Mouse (Mus musculus) CH12.LX (cell line): ENCODE results near the gene Acss1.
A peak's percentile ranks its signal among the peaks of the same experiment; 100 is the strongest.

Experiments used
- CHD1 ChIP-seq: IDR thresholded peaks from 2 replicates; pipeline ENCODE4 v1.6.1; 2012; ENCODE audit warnings: low read depth, low read length, improper control_type of control experiment, inconsistent platforms
- CTCF ChIP-seq, 2 experiments: IDR thresholded peaks in 1 of 2; conservative IDR thresholded peaks in 1 of 2; 2 replicates each; pipeline ENCODE4 v1.5.1; 2011 to 2012; ENCODE audit warnings: low read depth in 2 of 2, low read length in 2 of 2, improper control_type of control experiment in 1 of 2, inconsistent platforms in 1 of 2, mild to moderate bottlenecking in 1 of 2, moderate library complexity in 1 of 2
- ETS1 ChIP-seq: conservative IDR thresholded peaks from 2 replicates; pipeline ENCODE4 v1.6.1; 2012; ENCODE audit warnings: low read depth, mild to moderate bottlenecking, inconsistent platforms, low read length, improper control_type of control experiment, moderate library complexity
- HCFC1 ChIP-seq: IDR thresholded peaks from 2 replicates; pipeline ENCODE4 v1.6.1; 2012; ENCODE audit warnings: low read depth, mild to moderate bottlenecking, inconsistent platforms, low read length, improper control_type of control experiment
- MAX ChIP-seq: IDR thresholded peaks from 2 replicates; pipeline ENCODE4 v1.6.1; 2011; ENCODE audit warnings: low read length, improper control_type of control experiment
- PAX5 ChIP-seq: IDR thresholded peaks from 2 replicates; pipeline ENCODE4 v1.6.1; 2012; ENCODE audit warnings: low read length, inconsistent platforms, mixed read lengths
- POLR2A ChIP-seq: IDR thresholded peaks from 2 replicates; pipeline ENCODE4 v1.6.1; 2011; ENCODE audit warnings: low read depth, mild to moderate bottlenecking, improper control_type of control experiment, low read length
- RAD21 ChIP-seq: IDR thresholded peaks from 2 replicates; pipeline ENCODE4 v1.6.1; 2011; ENCODE audit warnings: low read depth, mild to moderate bottlenecking, low read length, improper control_type of control experiment, moderate library complexity
- RCOR1 ChIP-seq: conservative IDR thresholded peaks from 2 replicates; pipeline ENCODE4 v1.6.1; 2012; ENCODE audit warnings: low read depth, mild to moderate bottlenecking, inconsistent platforms, low read length, improper control_type of control experiment
- SIN3A ChIP-seq: IDR thresholded peaks from 2 replicates; pipeline ENCODE4 v1.6.1; 2012; ENCODE audit warnings: low read length, improper control_type of control experiment, inconsistent platforms
- TBP ChIP-seq: conservative IDR thresholded peaks from 2 replicates; pipeline ENCODE4 v1.6.1; 2011; ENCODE audit warnings: low read depth, low read length, improper control_type of control experiment
- UBTF ChIP-seq: IDR thresholded peaks from 2 replicates; pipeline ENCODE4 v1.6.1; 2012; ENCODE audit warnings: low read depth, mild to moderate bottlenecking, inconsistent platforms, low read length, improper control_type of control experiment, moderate library complexity
- ZKSCAN1 ChIP-seq: IDR thresholded peaks from 2 replicates; pipeline ENCODE4 v1.6.1; 2012; ENCODE audit warnings: low read depth, inconsistent platforms, low read length, improper control_type of control experiment, borderline replicate concordance
- ZNF384 ChIP-seq: IDR thresholded peaks from 2 replicates; pipeline ENCODE4 v1.6.1; 2012; ENCODE audit warnings: low read depth, low read length, improper control_type of control experiment, inconsistent platforms

- TF ChIP-seq CHD1, result no peak
- no peak for TF ChIP-seq POLR2A
- no peak for TF ChIP-seq HCFC1
- TF ChIP-seq UBTF, result no peak
- TF ChIP-seq TBP, result no peak
- TF ChIP-seq RCOR1, result no peak; the same call in 1 of the 2 replicates
- no peak for TF ChIP-seq ZNF384
- TF ChIP-seq ETS1, result no peak
- no peak for TF ChIP-seq CTCF (conservative IDR thresholded peaks at IDR 0.05 in 1 of 2, IDR thresholded peaks at IDR 0.05 in 1 of 2; ENCODE audit: low read depth in 2 of 2, low read length in 2 of 2)
- TF ChIP-seq RAD21, result no peak
- no peak for TF ChIP-seq PAX5
- no peak for TF ChIP-seq MAX
- no peak for TF ChIP-seq ZKSCAN1
- TF ChIP-seq SIN3A, result peak; percentile 70
Observed at GRCm38 (mm10) chr2:150667065-150667819, 1.1 kb downstream of the Acss1 start.
